Mouse (Mus musculus) intestine, embryonic 15.5 days (tissue): ENCODE results near the gene Kcmf1. TPM values are rescaled to one million over a fixed set of nuclear protein-coding genes. Genes with fewer than 3 reads are reported as not detected.
"Not testable (repeated sequence)": the region's sequence is repeated elsewhere in the genome, so short reads cannot be mapped to it uniquely, and the experiment has no call there.

Source experiments
- ATAC-seq: fragments of 200-750 bp; cut with Nextera tagmentation; 2 replicates; pipeline ENCODE4 v1.8.0; 2017; ENCODE audit warnings: moderate TSS enrichment, moderate library complexity
- H3K27ac ChIP-seq: fragments of 300-500 bp; sonication (generic); 2 replicates; pipeline ENCODE4 v1.5.1; 2015; ENCODE audit warnings: mild to moderate bottlenecking, inconsistent platforms
- H3K27me3 ChIP-seq: fragments of 300-500 bp; sonication (generic); replicated peaks from 2 replicates; pipeline ENCODE4 v1.6.1; 2015; ENCODE audit warnings: inconsistent platforms
- H3K36me3 ChIP-seq: fragments of 300-500 bp; sonication (generic); 2 replicates; pipeline ENCODE4 v1.6.1; 2015; ENCODE audit warnings: inconsistent platforms
- H3K4me1 ChIP-seq: fragments of 300-500 bp; sonication (generic); replicated peaks from 2 replicates; pipeline ENCODE4 v1.6.1; 2015; ENCODE audit warnings: inconsistent platforms
- H3K4me2 ChIP-seq: fragments of 300-500 bp; sonication (generic); replicated peaks from 2 replicates; pipeline ENCODE4 v1.6.1; 2015; ENCODE audit warnings: mild to moderate bottlenecking, inconsistent platforms
- H3K4me3 ChIP-seq: fragments of 300-500 bp; sonication (generic); replicated peaks from 2 replicates; pipeline ENCODE4 v1.5.1; 2015; ENCODE audit warnings: inconsistent platforms
- H3K9ac ChIP-seq: fragments of 300-500 bp; sonication (generic); 2 replicates; pipeline ENCODE4 v1.6.1; 2015; ENCODE audit warnings: inconsistent platforms
- H3K9me3 ChIP-seq: fragments of 300-500 bp; sonication (generic); 2 replicates; pipeline ENCODE4 v1.6.1; 2016; ENCODE audit warnings: inconsistent platforms
- WGBS: fragments of 180-500 bp; shearing (Covaris S2); methylation state at CpG from one replicate; pipeline ENCODE4 v1.1.7; 2015; 5-methylcytosine and 5-hydroxymethylcytosine counted together
- polyA plus RNA-seq: library from polyadenylated mRNA; unstranded; fragments of >200 nt; fragmentation: Nextera tagmentation; extraction: Ambion mirVana; gene quantifications from 2 replicates; pipeline ENCODE4 v1.2.1, GENCODE M21; 2015

The Kcmf1 gene
- polyA plus RNA-seq, 1 experiment from 2014 or later = 46.4 TPM

DNA sequence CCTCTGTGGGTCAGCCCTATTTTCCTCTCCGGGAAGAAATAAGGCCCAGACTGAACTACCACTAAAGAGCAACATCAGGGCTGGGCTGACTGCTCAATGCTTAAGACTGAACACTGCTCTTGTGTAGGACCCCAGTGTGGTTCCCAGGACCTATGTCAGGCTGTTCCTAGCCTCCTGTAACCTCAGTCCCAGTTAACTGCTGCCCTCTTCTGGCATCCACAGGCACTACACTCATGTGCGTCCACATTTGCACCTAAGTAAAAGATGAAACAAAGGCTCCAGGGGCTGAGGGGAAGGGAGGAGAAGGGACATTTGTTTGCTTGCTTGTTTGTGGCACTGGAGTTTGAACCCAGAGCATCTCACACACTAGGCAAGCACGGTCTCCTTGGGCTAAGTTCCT is 70.9 kb downstream of the Kcmf1 start:
- H3K27me3 ChIP-seq = 0 out of 2 replicates have a peak, but pooled peaks cover 2% of the 10 kb centered on the region
- H3K36me3 ChIP-seq = no peaks in the 10 kb centered on the region
- H3K4me3 ChIP-seq = no peak overlapping the region
- H3K9me3 ChIP-seq = no peaks in the 10 kb centered on the region
- 0 out of 2 replicates have a peak, but pooled peaks have one; percentile 32 for ATAC-seq
- peaks cover 8% of the 10 kb centered on the region for H3K4me1 ChIP-seq
- 82% methylated on average over 3 of the region's 3 CpGs for WGBS
- no peak overlapping the region for H3K27ac ChIP-seq
- no peak overlapping the region for H3K9ac ChIP-seq
- no peak overlapping the region for H3K4me2 ChIP-seq

- H3K4me2 ChIP-seq, H3K4me3 ChIP-seq, H3K27me3 ChIP-seq, H3K36me3 ChIP-seq, H3K9me3 ChIP-seq, H3K27ac ChIP-seq, H3K9ac ChIP-seq, H3K4me1 ChIP-seq: not testable (repeated sequence)
- ATAC-seq = peak; percentile 53; the same call in 1 of the 2 replicates
- 7% methylated on average over 9 of the region's 9 CpGs for WGBS
Measured at GRCm38 (mm10) chr6:72828037-72828436, 71.7 kb downstream of the Kcmf1 start.

DNA sequence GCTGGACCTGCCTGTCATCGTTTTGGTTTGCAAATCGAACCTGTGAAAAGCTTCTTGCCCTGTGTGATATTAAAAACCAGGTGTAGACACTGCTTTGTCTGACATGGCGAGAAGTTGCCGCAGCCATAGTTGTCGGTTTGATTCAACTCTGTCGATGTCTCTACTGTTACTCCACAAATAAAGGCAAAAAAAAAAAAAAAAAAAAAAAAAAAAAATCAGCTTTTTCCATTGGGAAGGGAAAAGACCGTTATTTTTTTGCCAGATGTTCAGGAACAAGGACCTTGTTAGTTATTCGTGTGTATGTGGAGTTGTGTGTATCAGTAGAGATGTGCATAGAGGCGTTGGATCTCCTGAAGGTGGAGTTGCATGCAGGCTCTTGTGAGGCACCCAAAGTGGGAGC is 74.0 kb downstream of the Kcmf1 start:
- Histone ChIP-seq H3K4me2 (peak overlapping the region; percentile 53; the same call in 1 of the 2 replicates), H3K36me3 (no peaks in the 10 kb centered on the region), H3K9ac (no peak overlapping the region), H3K27ac (no peak overlapping the region), H3K27me3 (0 out of 2 replicates have a peak, but pooled peaks cover 2% of the 10 kb centered on the region), H3K9me3 (no peaks in the 10 kb centered on the region), H3K4me1 (peaks cover 8% of the 10 kb centered on the region), H3K4me3 (no peak overlapping the region)
- no peak for ATAC-seq
- 55% methylated on average over 9 of the region's 9 CpGs for WGBS

DNA sequence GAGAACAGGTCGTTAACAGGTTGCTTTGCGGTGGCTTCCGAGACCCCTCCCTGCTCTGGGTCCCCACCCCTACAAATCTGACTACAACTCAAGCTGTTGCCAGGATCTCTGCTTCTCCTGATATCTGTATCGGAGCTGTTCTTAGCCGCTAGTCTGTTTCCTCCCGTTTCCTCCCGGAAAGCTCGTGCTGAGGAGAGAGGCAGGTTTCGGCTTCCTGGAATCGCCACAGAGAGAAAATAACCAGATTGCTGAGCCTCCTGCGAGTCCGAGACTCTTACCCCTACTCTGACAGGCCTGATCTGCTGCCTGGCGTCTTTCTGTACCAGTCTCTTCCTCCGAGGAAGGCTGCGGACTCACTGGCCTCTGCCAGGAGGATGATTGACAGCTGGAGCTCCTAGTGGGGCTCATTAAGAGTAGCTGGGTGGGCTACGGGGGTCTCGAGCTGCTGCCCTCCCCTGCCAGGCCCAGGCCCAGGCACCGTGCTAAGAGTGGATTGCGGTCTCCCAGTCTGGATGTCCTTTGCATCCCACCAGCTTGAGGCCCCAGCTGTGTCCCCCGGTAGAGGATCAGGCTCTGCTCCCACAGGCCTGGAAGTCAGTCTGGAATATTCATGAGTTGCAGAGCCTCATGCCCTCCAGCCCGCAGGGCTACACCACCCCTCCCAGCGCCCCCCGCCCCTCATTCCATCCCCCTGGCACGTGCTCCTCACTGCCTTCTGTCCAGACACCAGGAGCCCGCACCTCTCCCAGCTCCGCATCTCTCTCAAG is 74.6 kb downstream of the Kcmf1 start:
- ATAC-seq = no peak
- Histone ChIP-seq H3K4me1 (peaks cover 8% of the 10 kb centered on the region), H3K4me3 (peak overlapping the region; percentile 15), H3K4me2 (peak overlapping the region; percentile 53), H3K9me3 (no peaks in the 10 kb centered on the region), H3K36me3 (no peaks in the 10 kb centered on the region), H3K27me3 (0 out of 2 replicates have a peak, but pooled peaks cover 2% of the 10 kb centered on the region), H3K27ac (no peak overlapping the region), H3K9ac (peak overlapping the region; percentile 37)
- WGBS = 14% methylated on average over 26 of the region's 26 CpGs

DNA sequence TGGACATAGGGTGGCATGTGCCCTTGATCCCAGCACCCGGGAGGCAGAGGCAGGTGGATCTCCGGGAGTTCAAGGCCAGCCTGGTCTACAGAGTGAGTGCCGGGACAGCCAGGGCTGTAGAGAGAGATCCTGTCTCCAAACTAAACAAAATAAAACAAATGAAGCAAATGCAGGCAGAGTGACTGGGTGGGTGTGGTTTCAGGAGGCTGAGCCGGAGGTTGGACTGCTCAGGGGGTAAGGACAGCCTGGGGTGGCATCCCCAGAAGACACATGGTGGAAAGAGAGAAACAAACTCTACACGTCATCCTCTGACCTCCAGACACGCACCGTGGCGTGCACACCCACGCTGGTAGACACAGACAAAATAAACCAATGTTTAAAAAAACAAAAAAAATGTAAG is 86.3 kb downstream of the Kcmf1 start:
- H3K4me3 ChIP-seq = no peak overlapping the region
- no peaks in the 10 kb centered on the region for H3K9me3 ChIP-seq
- no peaks in the 10 kb centered on the region for H3K27me3 ChIP-seq
- ATAC-seq = no peak
- H3K9ac ChIP-seq = no peak overlapping the region
- H3K27ac ChIP-seq = no peak overlapping the region
- H3K4me1 ChIP-seq = no peaks in the 10 kb centered on the region
- 60% methylated on average over 9 of the region's 9 CpGs for WGBS
- H3K36me3 ChIP-seq = no peaks in the 10 kb centered on the region
- H3K4me2 ChIP-seq = no peak overlapping the region

- ATAC-seq = no peak
- H3K27ac ChIP-seq = no peak overlapping the region
- WGBS = 73% methylated on average over 7 of the region's 7 CpGs
- no peaks in the 10 kb centered on the region for H3K9me3 ChIP-seq
- no peaks in the 10 kb centered on the region for H3K27me3 ChIP-seq
- H3K36me3 ChIP-seq = no peaks in the 10 kb centered on the region
- H3K4me3 ChIP-seq = no peak overlapping the region
- H3K4me1 ChIP-seq = no peaks in the 10 kb centered on the region
- no peak overlapping the region for H3K9ac ChIP-seq
- no peak overlapping the region for H3K4me2 ChIP-seq
Measured at GRCm38 (mm10) chr6:72810248-72810647, 89.5 kb downstream of the Kcmf1 start.

DNA sequence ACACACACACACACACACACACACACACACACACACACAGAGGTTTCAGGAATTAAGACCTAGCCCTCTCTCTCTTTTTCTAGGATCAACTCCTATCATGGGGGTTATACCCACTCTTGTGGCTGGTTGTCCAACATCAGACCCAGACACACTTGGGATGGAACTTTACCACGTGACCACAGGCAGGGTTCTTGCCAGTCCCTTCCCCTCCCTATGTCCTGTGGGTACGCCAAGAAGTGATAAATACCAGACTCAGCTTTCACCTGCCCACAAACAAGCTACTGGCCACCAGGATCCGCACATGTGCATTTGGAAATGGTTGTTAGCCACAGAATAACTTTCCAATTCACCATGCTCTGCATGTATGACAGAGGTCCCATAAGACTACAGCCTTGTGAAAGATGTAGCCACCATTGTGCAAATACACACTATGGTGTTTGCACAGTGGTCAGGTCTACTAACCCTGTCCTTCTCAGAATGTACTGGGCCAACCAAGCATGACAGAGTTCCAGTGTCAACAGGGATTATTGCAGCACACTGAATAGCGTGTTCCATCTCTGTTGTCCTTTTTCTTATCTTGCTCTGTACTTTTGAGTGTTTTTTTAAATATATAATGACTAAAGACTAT is 90.1 kb downstream of the Kcmf1 start:
- ATAC-seq = no peak
- Histone ChIP-seq H3K4me3 (no peak overlapping the region), H3K4me2 (no peak overlapping the region), H3K9ac (no peak overlapping the region), H3K9me3 (no peaks in the 10 kb centered on the region), H3K36me3 (no peaks in the 10 kb centered on the region), H3K27ac (no peak overlapping the region), H3K4me1 (no peaks in the 10 kb centered on the region), H3K27me3 (no peaks in the 10 kb centered on the region)
- 56% methylated on average over 4 of the region's 4 CpGs for WGBS

DNA sequence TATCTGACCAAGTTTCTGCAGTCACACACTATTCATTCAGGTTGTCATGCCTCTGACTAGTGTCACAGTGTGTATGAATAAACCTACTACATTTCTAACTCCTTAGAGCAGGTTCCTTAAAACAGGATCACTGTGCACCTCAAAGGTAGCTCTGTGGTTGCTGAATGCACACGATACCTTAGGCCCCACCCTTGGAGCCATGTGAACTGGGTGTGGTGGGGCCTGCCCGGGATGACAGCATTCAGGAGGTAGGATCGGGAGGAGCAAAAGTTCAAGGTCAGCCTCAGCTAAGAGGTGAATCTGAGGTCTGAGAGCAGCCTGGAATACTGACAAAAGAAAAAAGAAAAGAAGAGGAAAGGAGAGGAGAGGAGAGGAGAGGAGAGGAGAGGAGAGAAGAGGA is 91.4 kb downstream of the Kcmf1 start:
- Histone ChIP-seq H3K4me2 (no peak overlapping the region), H3K27ac (no peak overlapping the region), H3K4me3 (no peak overlapping the region), H3K27me3 (no peaks in the 10 kb centered on the region), H3K9me3 (no peaks in the 10 kb centered on the region), H3K9ac (no peak overlapping the region), H3K36me3 (no peaks in the 10 kb centered on the region), H3K4me1 (no peaks in the 10 kb centered on the region)
- peak; percentile 52 for ATAC-seq
- 41% methylated on average over 3 of the region's 3 CpGs for WGBS

DNA sequence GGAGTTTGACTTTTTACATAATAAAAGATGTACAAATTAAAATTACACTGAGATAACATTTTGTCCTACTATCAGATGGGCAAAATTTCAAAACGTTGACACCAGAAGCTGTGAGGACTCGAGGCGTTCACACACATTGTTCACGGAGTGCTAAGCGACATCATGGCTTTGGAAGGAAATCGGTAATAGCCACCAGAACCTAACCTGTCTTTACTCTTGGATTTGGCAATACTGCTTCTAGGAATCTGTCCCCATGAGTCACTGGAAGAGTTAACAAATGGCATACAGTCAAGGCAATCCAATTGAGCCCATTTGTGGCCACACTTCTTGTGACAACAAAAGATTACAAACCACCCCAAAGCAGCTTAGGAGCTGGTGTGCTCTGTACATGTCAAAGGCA is 96.1 kb downstream of the Kcmf1 start:
- H3K9ac ChIP-seq = no peak overlapping the region
- WGBS = 78% methylated on average over 6 of the region's 6 CpGs
- H3K27ac ChIP-seq = no peak overlapping the region
- no peak overlapping the region for H3K4me3 ChIP-seq
- no peaks in the 10 kb centered on the region for H3K27me3 ChIP-seq
- no peaks in the 10 kb centered on the region for H3K9me3 ChIP-seq
- no peak overlapping the region for H3K4me2 ChIP-seq
- H3K36me3 ChIP-seq = no peaks in the 10 kb centered on the region
- ATAC-seq = no peak
- H3K4me1 ChIP-seq = no peaks in the 10 kb centered on the region

GRCm38 (mm10) chr6:72802119-72802518 is 97.7 kb downstream of the Kcmf1 start:
- H3K4me2 ChIP-seq = no peak overlapping the region
- no peak overlapping the region for H3K9ac ChIP-seq
- no peak overlapping the region for H3K4me3 ChIP-seq
- H3K27me3 ChIP-seq = no peaks in the 10 kb centered on the region
- no peaks in the 10 kb centered on the region for H3K36me3 ChIP-seq
- no peaks in the 10 kb centered on the region for H3K9me3 ChIP-seq
- no peak for ATAC-seq
- 89% methylated on average over 6 of the region's 6 CpGs for WGBS
- H3K27ac ChIP-seq = no peak overlapping the region
- no peaks in the 10 kb centered on the region for H3K4me1 ChIP-seq

DNA sequence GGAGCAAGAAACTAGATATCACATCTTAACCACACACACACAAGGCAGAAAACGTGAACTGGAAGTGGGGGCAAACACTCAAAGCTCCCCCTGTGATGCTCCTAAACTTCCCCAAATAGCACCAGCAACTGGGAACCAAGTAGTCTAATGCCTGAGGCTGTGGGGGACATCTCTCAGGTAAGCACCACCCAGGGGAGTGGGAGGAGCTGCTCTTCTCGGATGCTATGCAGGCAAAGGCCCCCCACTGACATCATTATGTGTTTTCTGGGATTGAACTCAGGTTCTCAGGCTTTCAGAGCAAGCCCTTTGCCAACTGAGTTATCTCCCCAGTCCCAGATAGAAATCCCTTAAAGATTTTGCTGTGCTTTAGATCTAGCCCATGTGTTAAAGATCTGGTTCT is 99.1 kb downstream of the Kcmf1 start:
- Histone ChIP-seq H3K4me1 (no peaks in the 10 kb centered on the region), H3K27me3 (no peaks in the 10 kb centered on the region), H3K9ac (no peak overlapping the region), H3K9me3 (no peaks in the 10 kb centered on the region), H3K4me2 (no peak overlapping the region), H3K27ac (no peak overlapping the region), H3K36me3 (no peaks in the 10 kb centered on the region), H3K4me3 (no peak overlapping the region)
- WGBS = 40% methylated on average over 2 of the region's 2 CpGs
- no peak for ATAC-seq

GRCm38 (mm10) chr6:72797763-72798162 is 102.0 kb downstream of the Kcmf1 start:
- H3K9me3 ChIP-seq = no peaks in the 10 kb centered on the region
- H3K9ac ChIP-seq = no peak overlapping the region
- H3K4me1 ChIP-seq = no peaks in the 10 kb centered on the region
- ATAC-seq = no peak
- no peaks in the 10 kb centered on the region for H3K27me3 ChIP-seq
- no peak overlapping the region for H3K27ac ChIP-seq
- no peak overlapping the region for H3K4me3 ChIP-seq
- H3K36me3 ChIP-seq = no peaks in the 10 kb centered on the region
- H3K4me2 ChIP-seq = no peak overlapping the region

GRCm38 (mm10) chr6:72795444-72795843 is 104.3 kb downstream of the Kcmf1 start:
- H3K4me1 ChIP-seq = no peaks in the 10 kb centered on the region
- no peak overlapping the region for H3K27ac ChIP-seq
- H3K4me2 ChIP-seq = no peak overlapping the region
- no peak overlapping the region for H3K4me3 ChIP-seq
- H3K36me3 ChIP-seq = no peaks in the 10 kb centered on the region
- WGBS = 58% methylated on average over 16 of the region's 16 CpGs
- ATAC-seq = no peak
- H3K9me3 ChIP-seq = no peaks in the 10 kb centered on the region
- H3K27me3 ChIP-seq = no peaks in the 10 kb centered on the region
- no peak overlapping the region for H3K9ac ChIP-seq
